Mouse (Mus musculus) erythroblast, embryonic 14.5 days (primary cell): ENCODE measurements at regions not wholly inside any gene's neighbourhood (a gene's known extent, or its start where the extent isn't known, plus 50 kb on each side); places are given as distances from the start of the nearest gene placed in this dataset.

Experiments
- GATA1 ChIP-seq: IDR thresholded peaks from 2 replicates; pipeline ENCODE4 v1.6.1; 2012; ENCODE audit warnings: low read length, inconsistent platforms, mixed read lengths
- TAL1 ChIP-seq: IDR thresholded peaks from 3 replicates; pipeline ENCODE4 v1.6.1; 2012; ENCODE audit warnings: low read length, inconsistent platforms, mixed read lengths

- TF ChIP-seq TAL1 (no peak), GATA1 (no peak)
These were observed 1133.6 kb upstream of the A1bg start for GRCm38 (mm10) chr15:62056401-62056800.
